Mouse (Mus musculus): ENCODE data around the gene Mob3b.

The Mob3b gene

DNA sequence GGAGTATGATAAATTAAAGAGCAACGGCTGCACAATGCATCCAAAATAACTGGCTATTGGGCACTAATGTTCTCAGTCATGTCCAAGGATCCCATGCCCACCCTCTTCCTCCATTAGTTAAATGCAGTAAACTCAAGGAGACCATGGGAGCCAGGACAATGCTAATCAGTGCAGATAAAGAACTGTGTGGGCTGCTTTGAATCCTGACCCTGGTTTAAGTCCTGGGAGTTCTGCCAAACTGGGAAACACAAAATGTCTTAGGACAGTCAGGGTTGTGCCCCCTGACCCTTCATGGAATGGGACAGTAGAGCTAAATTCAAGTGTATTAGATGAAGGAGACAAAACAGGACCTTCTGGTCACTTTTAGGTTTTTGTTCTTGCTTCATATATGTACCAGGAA is 117.0 kb downstream of the Mob3b start:
- in situ Hi-C loops (cut with MboI; ENCODE audit: low pct_unique_long_range_greater_than_20kb in 1 of 2, low sequenced_read_pairs in 2 of 2, unreplicated experiment in 1 of 2), result no loop called here

DNA sequence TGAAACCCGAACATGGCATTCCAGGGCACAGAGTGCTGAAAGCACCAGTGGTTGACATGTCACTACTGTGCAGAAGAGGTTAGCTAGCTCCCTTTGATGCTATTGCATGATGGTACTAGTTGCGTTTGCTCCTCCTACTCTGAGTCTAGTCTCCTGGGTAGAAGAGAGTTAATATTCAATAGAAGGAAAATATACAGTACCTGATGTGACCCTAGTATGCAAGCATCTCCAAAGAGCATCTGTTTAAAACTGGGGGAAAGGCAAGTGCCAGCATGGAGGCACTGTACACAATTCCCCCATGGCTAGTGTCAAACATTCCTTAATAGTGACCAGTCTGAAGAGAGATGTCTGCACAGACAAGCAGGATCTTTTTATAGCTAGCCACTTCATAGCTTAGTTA is 119.5 kb downstream of the Mob3b start:
- in situ Hi-C loops (cut with MboI; ENCODE audit: low pct_unique_long_range_greater_than_20kb in 1 of 2, low sequenced_read_pairs in 2 of 2, unreplicated experiment in 1 of 2), result no loop called here

DNA sequence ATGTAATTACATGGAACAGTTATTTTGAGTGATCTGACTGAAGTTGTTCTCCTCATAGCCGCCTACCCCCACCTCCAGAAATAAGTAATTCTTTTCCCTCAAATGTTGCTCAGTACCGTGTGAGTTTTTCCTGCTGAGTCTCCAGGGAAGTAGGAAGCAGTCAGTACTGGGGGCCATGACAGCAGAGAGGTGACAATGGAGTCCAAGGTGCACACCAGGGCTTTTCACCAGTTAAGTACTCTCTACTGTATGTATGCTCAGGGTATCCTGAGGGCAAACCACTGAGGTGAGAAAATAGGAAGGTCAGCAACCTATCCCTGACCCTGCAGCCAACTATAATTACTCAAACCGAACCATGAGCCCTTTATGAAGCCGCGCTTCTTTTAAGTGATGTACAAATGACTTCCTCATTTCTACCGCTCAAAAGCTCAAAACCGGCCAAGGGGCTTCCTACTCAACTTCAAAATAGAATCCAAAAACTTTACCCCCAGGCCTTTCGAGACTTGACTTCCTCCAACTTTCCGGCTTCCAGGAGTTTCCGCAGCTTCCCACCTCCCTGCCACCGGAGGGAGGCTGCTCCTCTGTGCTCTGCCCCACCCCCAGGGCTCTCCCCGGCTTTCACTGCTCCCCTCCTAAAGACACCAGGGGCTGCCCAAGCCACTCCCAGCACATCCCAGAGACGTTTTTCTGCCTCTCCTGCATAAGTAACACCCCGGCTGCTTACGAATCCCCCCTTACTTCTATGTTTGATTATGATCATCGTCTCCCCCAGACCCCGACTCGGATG is 122.6 kb downstream of the Mob3b start:
- in situ Hi-C loops (cut with MboI; ENCODE audit: low pct_unique_long_range_greater_than_20kb in 1 of 2, low sequenced_read_pairs in 2 of 2, unreplicated experiment in 1 of 2), result no loop called here

DNA sequence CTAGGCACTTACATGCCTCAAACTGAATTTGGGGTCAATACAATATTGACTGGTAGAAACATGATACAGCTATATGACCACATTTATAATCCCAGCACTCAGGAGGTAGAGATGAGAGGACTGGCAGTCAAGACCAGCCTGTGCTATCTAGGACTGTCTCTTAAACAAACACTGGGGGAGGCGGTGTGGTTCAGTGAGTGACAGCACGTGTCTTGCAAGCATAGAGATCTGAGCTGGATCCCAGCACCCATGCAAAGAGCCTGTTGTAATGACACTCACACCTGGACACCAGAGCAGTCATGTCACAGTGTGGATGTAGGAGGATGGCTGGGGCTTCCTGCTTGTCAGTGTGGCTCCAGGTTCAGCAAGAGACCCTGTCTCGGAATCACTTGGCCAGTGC is 124.5 kb downstream of the Mob3b start:
- in situ Hi-C loops (cut with MboI; ENCODE audit: low pct_unique_long_range_greater_than_20kb in 1 of 2, low sequenced_read_pairs in 2 of 2, unreplicated experiment in 1 of 2), result no loop called here

DNA sequence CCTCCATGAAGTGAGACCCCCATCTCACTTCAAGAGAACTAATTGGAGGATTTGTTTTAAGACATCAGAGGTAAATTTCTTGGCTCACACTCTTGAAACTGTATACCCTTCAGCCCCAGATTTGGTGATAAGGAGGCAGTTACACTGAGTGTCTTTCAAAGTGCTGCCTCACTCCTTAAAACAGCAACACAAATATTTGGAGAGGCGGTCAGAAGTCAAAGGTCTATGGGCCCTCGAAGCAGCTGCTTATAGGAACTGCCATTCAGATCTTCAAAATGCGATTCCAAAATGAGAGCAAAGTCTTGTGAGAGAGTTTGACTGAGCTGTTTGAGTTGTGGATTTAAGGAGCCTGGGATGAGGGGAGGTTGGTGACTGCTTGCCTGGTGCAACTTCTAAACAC is 125.7 kb downstream of the Mob3b start:
- in situ Hi-C loops (cut with MboI; ENCODE audit: low pct_unique_long_range_greater_than_20kb in 1 of 2, low sequenced_read_pairs in 2 of 2, unreplicated experiment in 1 of 2), result no loop called here

GRCm38 (mm10) chr4:35031141-35031540 is 126.1 kb downstream of the Mob3b start:
- in situ Hi-C loops (cut with MboI; ENCODE audit: low pct_unique_long_range_greater_than_20kb in 1 of 2, low sequenced_read_pairs in 2 of 2, unreplicated experiment in 1 of 2), result no loop called here

DNA sequence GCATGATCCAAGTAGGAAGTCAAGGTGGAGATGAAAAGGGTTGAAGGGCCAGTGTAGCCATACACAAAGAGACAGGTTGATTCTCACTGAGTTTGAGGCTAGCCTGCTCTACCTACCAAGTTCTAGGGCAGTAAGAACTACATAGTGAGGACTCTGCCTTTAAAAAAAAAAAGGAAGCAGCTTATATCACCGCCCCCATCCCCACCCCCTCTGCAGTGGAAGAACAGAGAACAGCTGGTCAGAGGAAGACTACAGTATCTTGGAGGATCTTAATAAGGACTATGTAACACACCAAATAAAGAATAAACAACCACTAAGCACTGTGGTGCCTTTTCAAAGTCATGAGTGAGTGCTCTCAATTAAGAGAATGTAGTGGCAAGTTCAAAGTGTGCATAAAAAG is 138.9 kb downstream of the Mob3b start:
- in situ Hi-C loops (cut with MboI; ENCODE audit: low pct_unique_long_range_greater_than_20kb in 1 of 2, low sequenced_read_pairs in 2 of 2, unreplicated experiment in 1 of 2), result no loop called here

DNA sequence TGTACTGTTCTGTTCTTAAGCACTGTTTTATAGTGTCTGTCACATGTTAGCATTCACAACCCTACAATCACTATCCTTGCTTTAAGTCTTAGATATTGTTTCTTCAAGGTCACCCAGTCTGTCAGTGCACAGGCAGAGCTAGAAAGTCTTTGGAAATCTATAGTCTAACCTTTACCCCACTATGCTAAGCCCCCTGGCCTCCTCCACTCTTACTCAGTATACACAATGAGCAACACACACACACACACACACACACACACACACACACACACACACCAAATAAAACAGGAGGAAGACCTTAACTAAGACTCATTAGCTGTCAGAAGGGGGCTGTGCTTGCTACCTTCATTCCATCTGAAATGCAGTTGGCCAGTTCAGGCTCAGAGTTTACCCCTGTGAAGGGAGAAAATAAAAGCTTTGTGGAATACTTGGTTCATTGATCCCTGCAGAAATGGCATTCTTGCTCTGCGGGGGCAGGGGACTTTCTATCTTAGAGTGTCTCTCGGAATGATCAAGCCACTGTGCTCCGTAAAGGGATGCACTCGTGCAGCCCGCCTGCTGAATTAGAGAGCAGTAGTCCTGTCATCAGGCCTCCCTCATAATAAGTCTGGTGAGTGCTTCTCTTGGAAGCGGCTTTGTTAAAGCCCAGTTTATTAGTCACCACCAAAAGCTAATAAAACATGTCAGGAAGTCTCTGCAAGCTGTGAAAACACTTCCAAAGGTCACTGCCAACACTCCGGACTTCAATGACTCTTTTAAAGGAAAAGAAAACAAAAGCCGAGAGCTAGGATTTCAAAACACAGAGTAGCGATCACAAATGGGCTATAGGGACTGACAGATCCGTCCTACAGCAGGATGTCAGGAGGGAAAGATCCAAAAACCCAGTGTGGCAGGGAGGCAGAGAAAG is 144.6 kb downstream of the Mob3b start:
- in situ Hi-C loops (cut with MboI; ENCODE audit: low pct_unique_long_range_greater_than_20kb in 1 of 2, low sequenced_read_pairs in 2 of 2, unreplicated experiment in 1 of 2), result no loop called here

DNA sequence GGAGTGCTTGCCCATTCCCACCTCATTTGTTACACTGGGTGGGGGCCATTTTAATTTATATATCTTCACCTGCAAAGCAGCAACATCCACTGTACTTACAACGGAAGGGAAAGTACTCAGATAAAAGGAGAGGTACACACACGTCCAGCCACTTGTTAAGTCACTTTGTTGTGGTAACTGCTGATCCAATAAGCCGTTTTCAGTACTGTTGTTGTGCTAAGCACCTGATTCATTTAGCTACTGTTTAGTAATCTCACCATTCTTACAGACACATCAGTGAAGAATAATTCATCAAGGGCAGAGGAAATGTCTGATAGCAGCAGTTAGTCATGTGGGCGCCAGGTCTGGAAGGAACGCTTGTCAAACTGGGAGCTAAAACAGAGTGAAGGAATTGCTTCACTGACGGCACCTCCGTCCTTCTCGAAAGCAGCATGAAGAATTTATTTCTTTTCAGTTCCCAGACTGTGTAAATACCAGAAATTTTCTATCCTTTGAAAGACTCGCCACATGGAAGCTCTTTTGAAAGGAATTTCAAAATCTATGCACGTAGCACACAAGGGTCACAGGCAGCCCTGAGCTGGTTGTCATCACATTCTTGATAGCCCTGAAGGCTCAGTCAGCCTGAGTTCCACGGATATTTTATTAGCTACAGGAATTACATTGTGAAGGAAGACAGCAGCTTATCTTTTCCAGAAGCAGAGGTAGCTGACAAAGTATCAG is 150.6 kb downstream of the Mob3b start:
- in situ Hi-C loops (cut with MboI; ENCODE audit: low pct_unique_long_range_greater_than_20kb in 1 of 2, low sequenced_read_pairs in 2 of 2, unreplicated experiment in 1 of 2), result no loop called here

DNA sequence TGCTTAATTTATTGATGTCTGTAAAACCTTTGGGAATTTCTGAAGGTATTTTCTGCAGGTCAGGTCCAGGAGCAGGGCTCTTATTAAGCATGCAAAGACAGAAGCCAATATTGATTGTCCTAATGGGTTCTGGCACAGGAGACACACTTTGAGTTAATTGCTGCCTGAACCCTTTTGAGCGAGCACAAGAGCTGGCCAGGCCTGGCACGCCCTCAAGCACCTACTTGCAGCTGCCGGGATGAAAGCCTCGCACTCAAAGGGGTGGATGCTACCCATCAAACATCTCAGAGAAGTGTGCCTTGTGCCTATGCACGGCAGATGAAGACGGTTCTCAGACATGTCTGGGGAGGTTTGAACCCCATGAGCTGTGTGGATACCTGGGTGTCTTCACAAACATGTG is 151.2 kb downstream of the Mob3b start:
- in situ Hi-C loops (cut with MboI; ENCODE audit: low pct_unique_long_range_greater_than_20kb in 1 of 2, low sequenced_read_pairs in 2 of 2, unreplicated experiment in 1 of 2), result no loop called here

DNA sequence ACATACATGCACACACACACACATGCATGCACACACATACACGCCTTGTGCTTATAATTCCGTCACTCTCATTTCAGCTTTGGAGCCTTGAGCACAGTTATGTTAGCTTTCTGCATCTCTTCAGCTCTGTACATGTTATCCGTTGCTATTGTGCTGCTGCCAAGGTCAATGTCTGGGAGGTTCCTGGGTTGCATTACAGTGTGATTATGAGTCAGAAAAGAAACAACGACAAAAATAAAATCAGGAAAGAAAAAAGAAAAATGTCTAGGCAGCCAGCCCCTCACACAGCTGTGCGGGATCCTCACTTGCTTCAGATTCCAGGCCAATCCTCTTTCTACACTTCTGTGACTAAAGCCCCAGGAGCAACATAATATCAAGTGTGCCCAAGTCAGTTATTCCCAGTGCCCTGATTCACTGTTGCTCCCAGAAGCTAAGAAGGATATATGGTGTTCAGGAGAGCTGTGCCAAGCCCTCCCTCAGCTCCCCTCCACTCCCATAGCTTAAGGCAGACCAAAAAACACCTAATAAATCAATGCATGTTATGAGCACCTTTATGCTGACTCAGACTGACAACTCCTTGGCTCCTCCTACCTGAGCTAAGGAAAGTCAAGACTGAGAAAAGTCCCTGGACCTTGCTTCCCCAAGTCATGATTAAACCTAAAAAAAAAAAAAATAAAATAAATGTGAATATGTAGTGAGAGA is 152.1 kb downstream of the Mob3b start:
- in situ Hi-C loops (cut with MboI; ENCODE audit: low pct_unique_long_range_greater_than_20kb in 1 of 2, low sequenced_read_pairs in 2 of 2, unreplicated experiment in 1 of 2), result no loop called here

- in situ Hi-C loops (cut with MboI; ENCODE audit: low pct_unique_long_range_greater_than_20kb in 1 of 2, low sequenced_read_pairs in 2 of 2, unreplicated experiment in 1 of 2), result no loop called here
Observed at GRCm38 (mm10) chr4:35004473-35004872, 152.8 kb downstream of the Mob3b start.

- in situ Hi-C loops (cut with MboI; ENCODE audit: low pct_unique_long_range_greater_than_20kb in 1 of 2, low sequenced_read_pairs in 2 of 2, unreplicated experiment in 1 of 2), result no loop called here
Observed at GRCm38 (mm10) chr4:35003550-35004326, 153.5 kb downstream of the Mob3b start.

DNA sequence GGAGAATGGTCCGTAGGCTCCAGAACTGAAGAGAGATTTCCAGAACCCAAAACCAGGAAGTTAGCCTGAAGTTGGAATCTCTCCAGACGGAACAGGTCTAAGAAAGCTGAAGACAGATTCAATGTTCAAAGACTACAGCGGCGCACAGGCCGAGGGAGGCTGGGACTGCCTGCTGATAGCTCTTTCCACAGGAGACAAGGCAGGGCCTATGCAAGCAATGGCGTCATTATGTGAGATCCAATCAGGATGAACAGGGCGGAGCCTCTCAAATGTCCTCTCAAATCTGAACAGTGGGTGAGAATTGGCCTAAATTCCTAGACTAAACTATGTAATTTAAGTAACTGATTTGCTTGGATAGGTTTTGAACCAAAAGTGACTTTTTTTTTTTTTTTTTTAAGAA is 160.7 kb downstream of the Mob3b start:
- in situ Hi-C loops (cut with MboI; ENCODE audit: low pct_unique_long_range_greater_than_20kb in 1 of 2, low sequenced_read_pairs in 2 of 2, unreplicated experiment in 1 of 2), result no loop called here

DNA sequence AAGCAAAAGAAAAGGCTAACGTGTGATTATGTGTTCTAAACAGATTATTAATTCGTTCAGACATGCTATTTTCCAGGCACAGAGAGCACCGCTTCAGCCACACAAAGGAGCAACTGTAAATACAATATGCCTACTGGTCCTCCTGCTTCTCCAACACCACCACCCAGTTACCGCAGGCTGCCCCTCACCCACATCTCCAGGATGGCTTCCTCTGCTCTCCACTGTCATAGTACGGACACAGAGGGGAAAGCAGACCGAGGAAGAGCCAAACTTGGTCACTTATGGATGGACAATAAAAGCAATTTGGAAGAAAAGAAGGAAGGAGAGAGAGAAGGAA is 163.7 kb downstream of the Mob3b start:
- in situ Hi-C loops (cut with MboI; ENCODE audit: low pct_unique_long_range_greater_than_20kb in 1 of 2, low sequenced_read_pairs in 2 of 2, unreplicated experiment in 1 of 2), result no loop called here

DNA sequence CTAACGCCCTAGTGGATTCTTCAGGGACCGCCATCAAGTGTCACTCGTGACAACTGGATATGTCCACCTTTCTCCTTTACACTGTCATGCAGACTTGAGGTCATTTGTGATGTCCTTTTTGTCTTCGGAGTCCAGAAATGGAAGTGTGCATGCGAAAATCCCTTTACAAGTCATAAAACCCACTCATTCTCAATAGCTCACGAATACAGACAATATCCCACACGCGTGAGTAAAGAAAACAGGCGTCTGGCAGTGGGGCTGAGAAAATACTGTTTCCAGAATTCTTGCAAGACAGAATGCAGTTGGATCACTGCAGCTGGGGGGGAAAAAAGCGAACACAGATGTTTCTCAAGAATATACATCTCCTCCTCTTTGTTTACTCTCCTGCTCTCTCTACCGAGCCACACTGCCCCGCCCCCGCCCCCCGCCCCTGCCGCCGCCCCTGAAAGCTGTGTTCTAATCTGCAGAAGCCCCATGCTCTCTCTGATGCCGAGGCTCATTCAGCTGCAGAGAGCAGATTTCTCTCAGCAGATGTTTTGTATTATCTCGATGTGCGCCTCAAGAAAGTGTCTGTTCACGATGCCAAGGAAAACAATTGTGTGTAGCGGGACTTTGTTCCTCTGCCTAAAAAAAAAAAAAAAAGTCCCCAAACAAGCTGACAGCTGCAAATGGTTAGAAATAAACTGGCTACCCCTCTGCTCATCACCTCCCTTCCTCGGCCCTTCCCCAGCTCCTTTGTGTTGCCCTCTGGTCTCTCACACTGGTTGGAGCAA is 164.2 kb downstream of the Mob3b start:
- in situ Hi-C loops (cut with MboI; ENCODE audit: low pct_unique_long_range_greater_than_20kb in 1 of 2, low sequenced_read_pairs in 2 of 2, unreplicated experiment in 1 of 2), result no loop called here
